Mouse (Mus musculus): Measurements from ENCODE around the gene Psen2. TPM values are rescaled to one million over a fixed set of nuclear protein-coding genes. Genes with fewer than 3 reads are reported as not detected.

The Psen2 gene
- total RNA-seq, 2 experiments from 2014 or later, result 21.3 to 21.5 TPM

DNA sequence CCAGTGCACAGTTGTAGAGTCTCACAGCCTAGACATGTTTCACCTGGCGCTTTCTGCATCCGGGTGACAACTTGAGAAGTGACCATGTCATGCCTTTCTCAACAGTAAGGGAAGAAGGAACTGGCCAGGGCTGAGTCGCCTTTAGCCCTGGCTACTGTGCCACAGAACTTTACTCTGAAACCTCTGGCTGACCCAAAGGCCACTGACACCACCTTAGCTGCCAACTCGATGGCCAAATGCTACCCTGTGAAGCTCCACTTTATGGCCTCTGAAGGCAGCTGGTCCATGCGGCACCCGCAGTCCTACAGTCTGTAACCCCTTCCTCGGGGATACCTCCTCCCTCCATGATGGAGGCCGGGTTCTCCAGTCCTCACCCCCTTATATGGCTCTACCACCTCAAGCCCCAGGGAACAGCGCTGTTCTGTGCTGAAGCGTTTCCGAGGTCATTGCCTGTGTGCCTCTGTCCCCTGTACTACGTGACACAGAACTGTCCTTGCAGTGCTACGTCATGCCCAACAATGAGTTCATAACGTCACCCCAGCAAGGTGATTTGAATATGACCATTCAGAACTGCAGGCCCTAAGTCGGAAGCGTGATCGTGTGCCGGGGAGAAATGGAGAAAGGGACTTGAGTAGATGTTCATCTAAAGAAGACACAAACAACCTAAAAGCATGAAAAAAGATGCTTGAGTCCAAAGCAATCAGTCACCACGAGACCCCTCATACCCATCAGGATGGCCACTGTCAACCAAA, 42.3 kb downstream of the Psen2 start:
- DNase-seq (ENCODE audit: extremely low spot score in 1 of 2, low spot score in 2 of 2), result no peak
- intact Hi-C loops (cut with DNase I), result no loop called here

DNA sequence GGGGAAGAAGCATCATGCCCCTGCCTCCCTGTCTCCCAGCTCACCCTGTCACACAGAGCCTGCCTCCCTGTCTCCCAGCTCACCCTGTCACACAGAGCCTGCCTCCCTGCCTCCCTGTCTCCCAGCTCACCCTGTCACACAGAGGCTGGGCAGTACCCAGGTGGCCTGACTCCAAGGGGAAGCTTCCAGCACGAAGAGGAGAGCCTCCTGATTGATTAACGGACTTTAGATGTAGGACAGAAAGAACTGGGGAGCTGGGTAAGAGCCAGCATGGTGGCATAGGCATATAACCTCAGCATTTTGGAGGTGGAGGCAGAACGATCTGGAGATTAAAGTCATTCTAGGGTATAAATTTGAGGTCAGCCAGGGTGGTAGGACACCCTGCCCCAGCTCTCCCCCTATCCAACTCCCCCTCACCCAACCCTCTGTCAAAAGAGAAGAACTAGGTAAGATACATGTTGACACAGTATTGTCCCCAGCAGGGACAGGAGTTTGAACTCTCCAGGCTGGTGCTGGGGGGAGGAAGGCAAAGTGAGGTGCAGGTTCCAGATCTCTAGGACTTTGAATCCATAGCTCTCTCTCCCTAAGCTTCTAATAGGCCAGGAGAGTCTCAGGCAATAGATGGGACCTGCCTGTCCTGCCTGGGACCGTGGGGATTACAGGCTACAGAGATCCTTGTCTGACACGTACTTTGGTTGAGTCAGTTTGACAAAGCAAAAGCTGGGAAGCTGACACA, 46.5 kb downstream of the Psen2 start:
- DNase-seq (ENCODE audit: extremely low spot score in 1 of 2, low spot score in 2 of 2), result no peak
- intact Hi-C loops (cut with DNase I), result loop anchor here (5.0 kb wide), 2 partner anchors 39 to 364 kb away; no protein-coding TSS in a partner anchor

DNA sequence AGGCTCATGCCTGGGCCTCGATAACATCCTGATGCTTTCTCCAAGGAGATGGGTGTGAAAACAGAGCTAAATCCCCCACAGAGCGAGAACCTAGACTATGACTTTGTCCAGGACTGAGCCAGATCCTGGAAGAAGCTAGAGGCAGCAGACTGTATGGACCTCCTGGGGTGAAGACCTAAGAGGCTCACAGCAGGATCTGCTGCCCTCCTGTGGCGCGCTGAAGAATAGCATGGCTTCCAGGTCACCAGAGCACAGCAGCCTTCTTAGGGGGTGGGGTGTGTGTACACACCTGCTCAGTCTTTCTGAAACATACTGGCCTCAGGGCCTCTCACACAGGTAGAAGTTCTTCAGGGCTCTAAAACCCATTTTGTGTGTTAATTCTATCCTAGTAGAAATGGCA, 48.2 kb downstream of the Psen2 start:
- intact Hi-C loops (cut with DNase I), result loop anchor here (5.0 kb wide), 2 partner anchors 38 to 363 kb away; no protein-coding TSS in a partner anchor
- DNase-seq (ENCODE audit: extremely low spot score in 1 of 2, low spot score in 2 of 2), result peak in 1 of 2 experiments; percentile 67

DNA sequence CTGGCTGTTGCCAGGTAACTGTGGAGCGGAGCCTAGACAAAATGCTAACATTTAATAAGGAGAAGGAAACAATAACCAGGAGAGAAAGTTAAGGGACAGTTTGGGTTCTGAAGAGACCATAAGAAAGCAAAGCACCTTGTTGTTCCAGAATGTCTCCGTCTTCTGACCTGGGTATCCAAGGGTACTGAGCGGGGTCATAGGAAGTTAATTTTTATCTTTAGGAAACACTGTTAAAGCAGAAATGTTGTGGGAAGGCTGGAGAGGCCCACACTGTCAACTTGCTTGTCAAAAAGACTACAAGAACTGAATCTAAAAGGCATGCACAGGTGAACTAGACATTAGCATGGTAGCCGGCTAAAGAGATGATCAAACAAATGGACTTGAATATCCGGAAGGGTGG, 50.3 kb downstream of the Psen2 start:
- intact Hi-C loops (cut with DNase I), result no loop called here
- DNase-seq (ENCODE audit: extremely low spot score in 1 of 2, low spot score in 2 of 2), result no peak

DNA sequence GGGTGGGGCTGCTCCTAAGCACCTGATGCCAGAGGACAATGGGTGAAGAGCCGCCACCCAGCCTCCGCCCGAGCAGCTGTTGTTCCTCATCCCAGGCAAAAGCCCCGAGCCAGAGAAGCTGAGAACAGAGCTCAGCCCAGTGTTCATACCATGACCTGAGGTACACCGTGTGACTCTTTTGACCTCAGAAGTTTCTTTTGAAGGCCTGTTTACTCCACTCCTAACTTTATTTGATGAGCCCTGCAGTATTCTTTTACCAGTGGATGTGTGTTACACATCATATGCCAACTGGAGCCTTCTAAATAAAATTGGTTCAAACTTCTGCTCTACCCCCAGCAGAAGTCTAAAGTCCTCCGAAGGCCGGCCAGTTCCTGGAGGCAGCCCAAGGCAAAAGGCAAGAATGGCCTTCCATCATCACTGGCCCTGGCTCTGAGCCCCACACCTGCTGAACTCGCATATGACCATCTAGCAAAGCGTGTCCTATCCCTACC, 52.4 kb downstream of the Psen2 start:
- intact Hi-C loops (cut with DNase I), result no loop called here
- DNase-seq (ENCODE audit: extremely low spot score in 1 of 2, low spot score in 2 of 2), result no peak

DNA sequence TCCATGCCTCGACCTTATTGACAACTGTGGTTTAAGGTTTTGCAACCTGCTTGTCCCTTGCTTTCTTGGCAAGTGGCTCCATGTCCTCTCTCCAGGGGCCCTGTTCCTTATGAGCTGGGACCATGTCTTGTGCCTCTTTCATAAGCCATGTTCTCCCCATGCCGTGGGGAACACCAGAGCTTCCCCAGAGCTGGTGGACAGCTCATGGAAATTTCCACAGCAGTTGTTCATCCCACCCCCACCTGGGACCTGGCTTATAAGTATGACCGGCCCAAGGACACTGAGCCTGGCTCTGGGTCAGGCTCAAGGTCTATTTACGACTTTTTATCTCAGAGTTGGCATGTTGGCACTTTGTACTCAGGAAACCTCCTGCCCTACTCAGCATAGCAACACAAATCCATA, 53.2 kb downstream of the Psen2 start:
- intact Hi-C loops (cut with DNase I), result no loop called here
- no peak for DNase-seq (ENCODE audit: extremely low spot score in 1 of 2, low spot score in 2 of 2)

DNA sequence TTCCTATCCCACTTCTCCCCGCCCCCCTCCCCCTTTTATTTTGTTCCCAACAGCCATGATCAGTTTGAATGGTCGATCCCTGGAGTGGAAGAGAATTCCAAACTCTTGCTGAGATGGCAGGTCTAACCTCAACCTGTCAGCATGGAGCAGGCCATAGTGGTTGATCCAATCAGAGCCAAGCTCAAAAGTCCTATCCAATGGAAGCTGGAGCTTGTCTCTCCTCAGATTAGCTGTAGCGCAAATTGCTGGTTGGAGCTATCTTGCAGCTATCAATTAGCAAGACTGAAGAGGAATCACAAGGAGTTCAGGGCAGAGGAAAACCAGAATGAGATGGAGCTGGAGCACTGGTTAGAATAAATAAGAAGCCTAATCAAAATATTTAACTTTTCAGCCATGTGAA, 54.9 kb downstream of the Psen2 start:
- DNase-seq (ENCODE audit: extremely low spot score in 1 of 2, low spot score in 2 of 2), result no peak
- intact Hi-C loops (cut with DNase I), result no loop called here

DNA sequence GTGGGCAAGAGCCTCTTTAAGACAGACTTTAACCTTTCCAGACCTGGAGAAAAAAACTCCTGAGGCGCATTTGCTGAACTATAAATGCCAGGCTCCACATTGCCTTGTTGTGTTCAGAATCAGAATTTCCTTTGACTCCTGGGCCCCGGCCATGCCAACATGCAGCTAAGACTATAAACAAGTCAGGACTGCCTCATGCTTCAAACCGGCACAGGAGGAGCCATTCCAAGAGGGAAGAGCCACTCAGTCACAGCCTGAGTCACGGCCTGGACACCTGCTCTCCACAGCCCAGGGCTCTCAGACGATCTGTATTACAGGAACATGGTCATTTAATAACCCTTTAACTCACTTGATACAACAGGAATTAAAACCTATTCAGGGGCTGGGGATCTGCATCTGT, 62.5 kb downstream of the Psen2 start:
- intact Hi-C loops (cut with DNase I), result loop anchor here (5.0 kb wide), 1 partner anchor 47 kb away; no protein-coding TSS in a partner anchor
- DNase-seq (ENCODE audit: extremely low spot score in 1 of 2, low spot score in 2 of 2), result no peak

DNA sequence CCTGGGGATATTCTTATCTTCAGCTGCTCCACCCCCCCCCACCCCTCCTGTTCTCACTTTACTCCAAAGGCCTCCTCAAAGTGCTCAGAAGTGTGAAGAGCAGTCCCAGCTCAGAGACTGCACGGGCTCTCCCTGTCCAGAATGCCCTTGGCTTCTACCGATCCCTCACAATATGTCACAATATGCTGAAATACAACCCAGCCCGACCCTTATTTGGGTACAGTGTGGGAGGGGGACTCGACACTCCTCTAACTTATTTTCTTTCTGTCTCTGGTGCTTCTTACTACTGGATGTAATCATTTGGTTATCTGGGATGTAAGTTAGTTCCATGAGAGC, 63.6 kb downstream of the Psen2 start:
- intact Hi-C loops (cut with DNase I), result loop anchor here (5.0 kb wide), 1 partner anchor 48 kb away; no protein-coding TSS in a partner anchor
- no peak for DNase-seq (ENCODE audit: extremely low spot score in 1 of 2, low spot score in 2 of 2)

DNA sequence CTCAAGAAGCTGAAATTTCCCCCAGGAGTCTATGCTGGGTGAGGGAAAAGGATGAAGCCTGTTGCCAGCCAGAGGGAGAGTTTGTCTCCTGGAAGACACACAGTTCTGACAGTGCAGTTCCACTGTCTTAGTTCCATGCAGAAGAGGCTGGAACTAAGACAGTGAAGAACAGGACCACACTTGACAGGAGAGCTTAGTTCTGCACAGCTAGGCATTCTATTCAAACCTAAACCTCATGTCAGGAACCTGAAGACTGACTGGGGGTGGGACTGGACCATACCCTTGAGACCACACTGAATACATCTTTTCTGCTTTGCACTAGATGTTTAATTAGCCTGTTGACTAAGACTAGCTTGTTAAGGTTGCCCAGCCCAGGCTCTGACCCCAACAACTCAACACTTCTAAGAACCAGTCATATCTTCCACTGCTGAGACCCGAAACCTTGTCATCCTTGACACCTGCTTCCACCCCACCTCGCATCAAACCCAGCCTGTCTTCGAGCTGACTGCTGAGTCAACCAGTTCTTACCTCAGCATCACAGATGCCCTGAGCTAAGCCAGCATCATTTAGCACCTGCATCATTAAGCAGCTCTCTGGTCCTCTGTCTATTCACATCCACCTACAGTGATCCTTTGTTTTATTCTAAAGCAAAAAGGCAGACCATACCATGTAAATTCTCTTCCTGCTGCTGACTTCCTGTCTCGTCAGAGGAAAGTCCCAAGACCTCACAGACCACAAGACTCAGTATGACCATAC, 64.1 kb downstream of the Psen2 start, which contains the start of gene Coq8a:
Gene Coq8a (minus strand): TSS at position 644 of the 756 bp plus-strand sequence.
- intact Hi-C loops (cut with DNase I), result no loop called here
- no peak for DNase-seq (ENCODE audit: extremely low spot score in 1 of 2, low spot score in 2 of 2)

DNA sequence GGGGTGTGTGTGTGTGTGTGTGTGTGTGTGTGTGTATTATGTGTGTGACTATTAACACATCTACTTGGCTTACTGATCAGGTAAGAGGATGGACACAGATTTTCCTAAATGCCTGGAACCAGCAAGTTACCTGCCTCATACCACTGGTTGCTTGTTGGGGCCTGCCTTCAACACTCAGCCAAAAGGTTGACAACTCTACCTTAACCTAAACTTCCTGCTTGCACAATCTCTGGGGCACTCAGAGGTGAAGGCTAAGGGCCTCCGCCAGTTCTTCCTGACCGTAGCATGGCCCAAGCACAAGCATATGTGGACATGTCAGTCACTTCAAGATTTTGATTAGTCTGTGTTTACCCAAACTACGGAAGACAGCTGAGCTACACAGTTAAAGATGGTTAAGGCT, 65.3 kb downstream of the Psen2 start:
- no peak for DNase-seq (ENCODE audit: extremely low spot score in 1 of 2, low spot score in 2 of 2)
- intact Hi-C loops (cut with DNase I), result no loop called here

DNA sequence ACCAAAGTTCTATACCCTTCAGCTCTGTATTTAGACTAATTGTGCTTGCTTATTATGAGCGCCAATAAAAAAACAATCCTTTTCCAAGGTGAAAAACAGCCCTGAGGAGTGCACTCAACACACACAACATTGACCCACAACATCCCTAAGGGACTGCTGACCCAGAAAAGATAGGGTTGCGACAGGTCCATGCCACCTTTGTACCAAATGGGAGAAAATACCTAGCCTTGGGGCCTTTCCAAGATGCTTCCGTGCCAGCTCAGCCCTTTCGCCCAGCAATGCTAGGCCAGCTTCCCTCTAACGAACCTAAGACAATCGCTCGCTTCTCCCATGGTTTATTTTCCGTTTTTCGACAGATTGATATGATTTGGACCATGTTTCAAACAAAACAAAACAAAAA, 66.7 kb downstream of the Psen2 start:
- intact Hi-C loops (cut with DNase I), result no loop called here
- DNase-seq (ENCODE audit: extremely low spot score in 1 of 2, low spot score in 2 of 2), result no peak

DNA sequence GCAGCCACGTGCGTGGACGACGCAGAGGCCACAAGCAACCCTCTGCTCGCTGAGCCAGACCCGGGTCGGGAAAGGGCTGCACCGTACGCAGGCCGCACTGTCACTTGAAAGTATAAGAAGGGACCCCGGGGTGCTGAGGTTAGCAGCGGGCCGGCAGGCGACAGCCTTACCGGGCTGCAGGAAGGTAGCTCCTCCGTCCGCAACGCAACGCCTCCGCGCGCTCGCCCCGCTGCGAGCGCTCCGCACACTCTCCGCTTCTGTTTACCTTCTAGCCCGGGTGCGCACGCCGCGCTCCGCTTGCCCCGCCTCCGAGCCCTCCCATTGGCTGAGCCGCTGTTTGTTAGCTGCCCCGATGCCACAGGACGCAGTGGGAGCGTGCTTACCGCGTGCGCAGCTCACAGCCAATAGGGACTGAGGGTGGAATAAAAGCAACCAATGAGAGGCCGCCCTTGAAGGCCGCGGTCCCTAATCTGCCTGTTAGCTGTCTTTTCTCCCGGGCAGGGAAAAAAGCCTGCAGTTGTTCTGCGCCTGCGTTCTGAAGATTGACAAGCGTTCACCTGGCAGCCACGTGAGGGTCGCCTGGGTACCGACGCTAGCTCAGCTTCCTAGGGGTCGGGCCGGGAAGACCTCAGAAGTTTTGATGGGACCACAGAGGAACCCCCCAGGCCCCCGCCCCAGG, 67.4 kb downstream of the Psen2 start:
- intact Hi-C loops (cut with DNase I), result no loop called here
- DNase-seq (ENCODE audit: extremely low spot score in 1 of 2, low spot score in 2 of 2), result peak; percentile 97 to 98

DNA sequence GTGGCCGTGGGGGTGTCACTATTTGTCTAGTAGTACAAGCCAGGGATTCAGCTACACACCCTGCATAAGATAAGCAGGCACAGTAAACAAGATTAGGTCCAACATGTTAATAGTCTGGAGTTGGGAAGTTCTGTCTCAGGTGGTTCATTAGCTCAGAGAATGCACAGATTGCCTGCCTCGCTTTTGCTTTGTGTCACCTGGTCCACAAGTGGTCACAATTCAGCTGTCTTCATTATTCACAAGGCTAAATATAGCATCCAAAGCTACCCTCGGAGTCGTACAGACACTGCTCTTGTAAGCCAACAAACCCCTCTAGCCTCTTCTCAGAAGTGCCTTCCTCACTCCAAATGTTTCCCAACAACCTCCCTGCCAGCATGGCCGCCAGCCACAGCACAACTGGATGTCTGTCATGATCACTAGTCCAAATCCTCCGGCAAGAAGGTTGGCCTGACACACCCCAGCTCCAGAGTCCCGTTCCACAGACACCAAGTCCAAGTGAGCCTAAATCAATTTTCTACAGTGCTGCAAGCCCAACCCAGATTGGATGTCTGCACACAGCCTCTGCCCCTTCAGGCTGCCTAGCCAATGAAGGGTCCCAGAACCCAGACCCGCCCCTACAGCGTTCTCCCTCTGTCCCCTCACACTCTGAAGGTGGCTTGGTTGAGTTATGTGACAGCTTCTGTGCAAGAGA, 68.3 kb downstream of the Psen2 start:
- intact Hi-C loops (cut with DNase I), result no loop called here
- no peak for DNase-seq (ENCODE audit: extremely low spot score in 1 of 2, low spot score in 2 of 2)

DNA sequence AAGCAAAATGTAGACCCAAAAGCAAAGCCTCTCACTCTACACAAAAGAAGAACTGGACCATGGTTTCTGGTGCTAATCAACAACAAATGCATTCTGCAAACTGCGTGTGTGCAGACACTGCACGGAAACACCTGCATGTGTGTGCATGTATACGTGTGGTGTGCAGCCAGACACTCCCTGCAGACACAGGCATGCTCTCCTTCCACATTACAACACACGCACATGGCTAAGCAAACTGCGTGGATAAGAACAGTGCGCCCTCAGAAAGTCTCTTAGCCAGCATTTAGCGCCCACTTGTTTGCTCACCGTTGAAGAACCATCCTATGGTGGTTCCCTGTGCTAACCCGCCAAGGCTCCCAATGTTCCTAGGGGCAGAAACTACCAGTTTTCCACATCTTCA, 69.2 kb downstream of the Psen2 start:
- no peak for DNase-seq (ENCODE audit: extremely low spot score in 1 of 2, low spot score in 2 of 2)
- intact Hi-C loops (cut with DNase I), result no loop called here

DNA sequence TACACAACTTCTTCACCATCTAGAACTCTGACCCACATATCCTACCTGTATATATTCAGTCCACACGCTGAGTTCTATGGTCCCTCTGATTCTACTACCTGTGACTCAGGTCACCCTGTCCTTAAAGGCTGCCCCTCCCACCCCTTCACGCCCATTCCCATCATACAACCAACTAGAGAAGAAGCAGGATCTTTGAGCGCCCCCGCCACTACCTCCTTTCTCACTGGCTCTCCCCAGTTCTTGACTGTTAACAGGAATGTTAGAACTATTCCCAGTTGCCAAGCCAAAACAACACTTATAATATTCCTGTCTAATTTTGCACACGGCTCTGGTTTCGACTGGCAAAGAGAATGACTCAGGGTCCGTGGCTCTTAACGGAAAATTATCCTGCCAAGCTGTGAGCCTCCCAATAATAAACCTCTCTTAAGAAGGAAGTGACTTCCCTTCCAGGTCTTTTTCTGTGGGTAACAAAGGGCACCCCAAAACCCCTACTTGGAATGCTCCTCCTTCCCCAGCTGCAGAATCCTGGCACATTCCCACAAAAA, 69.8 kb downstream of the Psen2 start:
- no peak for DNase-seq (ENCODE audit: extremely low spot score in 1 of 2, low spot score in 2 of 2)
- intact Hi-C loops (cut with DNase I), result no loop called here

DNA sequence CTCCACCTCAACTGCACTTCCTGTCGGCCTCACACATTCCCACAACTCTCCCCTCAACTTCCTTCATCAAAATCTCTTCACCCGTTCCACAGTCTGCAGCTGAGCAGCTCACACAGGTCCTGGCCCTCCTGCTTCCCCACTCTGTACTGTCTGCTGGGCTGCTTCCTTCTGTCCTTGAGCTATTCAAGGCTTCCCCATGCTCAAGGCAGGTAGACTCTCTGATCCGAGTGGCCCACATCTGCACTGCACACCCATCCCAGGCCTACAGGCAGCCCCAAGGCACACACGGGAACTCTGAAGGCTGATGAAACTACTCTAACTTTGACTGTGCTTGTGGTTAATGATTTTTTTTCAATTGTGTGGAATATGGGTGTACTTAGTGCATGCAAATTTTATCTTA, 70.4 kb downstream of the Psen2 start:
- intact Hi-C loops (cut with DNase I), result no loop called here
- no peak for DNase-seq (ENCODE audit: extremely low spot score in 1 of 2, low spot score in 2 of 2)

DNA sequence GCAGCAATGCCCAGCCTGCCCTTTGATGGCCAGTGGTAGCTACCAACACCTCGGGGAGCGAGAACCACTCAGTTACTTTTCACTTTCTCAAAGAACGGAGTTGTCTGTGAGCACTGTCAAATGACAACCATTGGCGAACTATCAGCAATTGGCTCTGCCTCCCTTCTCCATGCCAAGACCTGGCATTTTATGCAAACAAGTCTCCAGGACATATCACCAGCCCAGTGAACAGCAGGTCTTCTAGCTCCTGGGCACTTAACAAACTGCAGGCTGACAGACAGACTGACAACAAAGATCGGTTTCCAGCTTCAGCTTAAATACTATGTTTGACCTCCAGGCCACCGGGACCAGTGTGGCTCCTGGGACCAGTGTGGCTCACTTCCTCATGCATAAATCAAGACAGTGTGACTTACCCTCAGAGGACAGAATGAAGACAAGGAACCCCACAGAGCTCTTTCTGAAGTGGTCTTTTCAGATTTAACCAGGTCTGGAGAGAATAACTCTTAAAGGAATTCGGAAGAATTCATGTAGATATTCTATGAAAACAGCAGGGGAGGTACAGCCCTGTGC, 71.5 kb downstream of the Psen2 start:
- DNase-seq (ENCODE audit: extremely low spot score in 1 of 2, low spot score in 2 of 2), result no peak
- intact Hi-C loops (cut with DNase I), result no loop called here
